Mouse (Mus musculus) R1 (cell line): ENCODE measurements around the gene Mybpc3.

Source experiments
- DNase-seq: peaks from one replicate; pipeline ENCODE4 v3.0.0-alpha.2; 2018; ENCODE audit warnings: low read depth, low spot score

Mybpc3 gene

DNA sequence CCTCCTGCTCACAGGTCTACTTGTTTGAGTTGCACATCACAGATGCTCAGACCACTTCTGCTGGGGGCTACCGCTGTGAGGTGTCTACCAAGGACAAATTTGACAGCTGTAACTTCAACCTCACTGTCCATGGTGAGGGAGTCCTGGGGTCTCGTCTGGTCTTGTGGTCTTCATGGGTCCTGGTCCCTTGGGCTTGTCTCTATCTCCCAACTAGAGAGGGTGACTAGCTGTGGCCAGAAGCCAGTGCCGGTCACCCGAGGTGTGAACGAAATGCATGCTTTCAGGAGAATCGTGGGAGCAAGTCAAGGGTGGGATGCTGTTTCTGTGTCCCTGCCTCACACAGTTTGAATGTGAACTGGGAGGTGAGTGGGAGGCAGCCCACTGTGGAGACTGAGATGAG is 3.1 kb downstream of the Mybpc3 start:
- no peak for DNase-seq

DNA sequence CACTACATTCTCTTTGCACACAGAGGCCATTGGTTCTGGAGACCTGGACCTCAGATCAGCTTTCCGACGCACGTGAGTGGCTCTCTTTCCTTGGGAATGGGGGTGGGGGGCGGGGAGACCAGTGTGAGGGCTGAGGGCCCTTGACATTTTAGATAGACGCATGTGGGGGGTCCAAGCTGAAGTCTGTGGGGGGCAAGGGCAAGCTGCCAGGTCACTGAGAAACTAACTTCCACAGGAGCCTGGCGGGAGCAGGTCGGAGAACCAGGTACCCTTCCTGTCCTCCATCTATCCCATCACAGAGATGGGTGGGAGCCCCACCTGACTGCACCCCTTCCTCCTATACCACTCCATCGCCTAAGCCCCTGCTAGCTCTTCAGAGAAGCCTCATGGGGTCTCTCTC is 3.6 kb downstream of the Mybpc3 start:
- no peak for DNase-seq

DNA sequence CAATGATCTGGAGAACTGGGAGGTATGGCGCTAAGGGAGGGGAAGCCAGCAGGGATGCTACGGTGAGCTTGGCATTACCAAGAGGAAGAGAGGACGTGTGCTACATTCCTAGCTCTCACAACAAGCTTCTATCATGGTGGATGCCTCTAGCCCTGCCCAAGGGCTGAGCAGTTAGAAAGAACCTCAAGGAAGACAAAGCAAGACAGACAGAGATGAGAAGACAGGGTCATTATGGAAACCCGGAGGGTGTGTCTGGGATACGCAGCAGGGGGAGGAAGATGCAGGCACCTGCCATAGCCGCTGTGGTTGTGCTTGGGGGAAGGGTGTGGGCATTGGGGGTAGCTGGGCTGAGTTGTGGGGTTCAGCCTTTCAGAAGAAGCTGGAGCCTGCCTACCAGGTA is 5.6 kb downstream of the Mybpc3 start:
- DNase-seq = peak; percentile 65

DNA sequence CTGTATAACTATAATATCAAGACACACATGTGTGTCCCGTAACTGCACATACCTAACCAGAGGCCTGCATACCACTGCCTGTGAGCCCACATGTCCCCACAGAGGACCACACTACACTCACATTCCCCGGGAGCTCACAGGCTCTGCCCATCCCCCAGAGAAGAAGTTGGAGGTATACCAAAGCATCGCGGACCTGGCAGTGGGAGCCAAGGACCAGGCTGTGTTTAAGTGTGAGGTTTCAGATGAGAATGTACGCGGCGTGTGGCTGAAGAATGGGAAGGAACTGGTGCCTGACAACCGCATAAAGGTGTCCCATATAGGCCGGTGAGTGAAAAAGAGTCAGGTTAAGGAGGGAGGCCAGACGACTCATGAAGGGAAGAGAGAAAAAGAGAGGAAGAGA is 7.2 kb downstream of the Mybpc3 start:
- no peak for DNase-seq

DNA sequence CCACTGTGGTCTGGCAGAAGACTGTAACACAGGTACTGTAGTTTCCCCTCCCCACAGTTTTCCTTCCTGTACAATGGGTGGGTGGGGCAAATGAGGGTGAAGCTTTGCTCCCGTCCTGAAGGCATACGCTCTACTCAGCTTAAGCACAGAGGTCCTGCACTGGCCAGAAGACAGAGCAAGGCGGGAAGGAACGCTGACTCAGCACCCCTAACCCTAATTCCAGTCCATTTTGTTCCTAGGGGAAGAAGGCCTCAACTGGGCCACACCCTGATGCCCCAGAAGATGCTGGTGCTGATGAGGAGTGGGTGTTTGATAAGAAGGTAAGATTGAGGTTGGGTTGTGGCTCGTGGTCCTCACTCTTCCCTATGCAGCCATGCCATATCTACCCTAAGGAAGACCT is 10.8 kb downstream of the Mybpc3 start:
- no peak for DNase-seq

DNA sequence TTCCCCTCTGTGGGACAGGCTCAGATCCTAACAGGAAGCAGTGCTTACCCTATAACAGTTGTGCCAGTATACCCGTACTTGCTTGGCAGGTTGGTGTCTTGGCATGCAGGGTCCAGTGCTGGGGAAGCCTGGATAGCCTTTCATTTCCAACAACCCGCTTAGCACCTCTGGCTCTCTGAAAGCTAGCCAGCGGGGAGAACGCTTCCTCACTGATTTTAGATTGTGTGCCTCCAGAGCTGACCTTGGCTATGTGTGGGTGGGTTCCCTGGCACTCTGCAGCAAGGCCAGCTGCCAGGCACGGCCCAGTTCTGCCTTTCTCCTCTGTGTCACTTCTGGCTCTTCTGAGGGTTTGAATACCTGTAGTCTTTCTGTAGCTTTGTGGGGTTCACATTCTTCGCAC is 12.2 kb downstream of the Mybpc3 start:
- DNase-seq = no peak

DNA sequence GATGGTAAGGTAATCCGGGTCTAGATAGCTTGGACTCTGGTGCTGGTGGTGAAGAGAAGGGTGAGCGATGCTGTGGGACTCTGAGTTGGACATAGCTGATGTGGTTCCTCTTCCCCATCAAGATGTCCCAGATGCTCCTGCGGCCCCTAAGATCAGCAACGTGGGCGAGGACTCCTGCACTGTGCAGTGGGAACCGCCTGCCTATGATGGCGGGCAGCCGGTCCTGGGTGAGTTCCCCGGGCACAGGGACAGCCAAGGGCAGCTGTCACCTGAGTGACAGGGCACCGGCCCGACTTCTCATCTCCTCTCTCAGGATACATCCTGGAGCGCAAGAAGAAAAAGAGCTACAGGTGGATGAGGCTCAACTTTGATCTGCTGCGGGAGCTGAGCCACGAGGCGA is 13.3 kb downstream of the Mybpc3 start:
- no peak for DNase-seq

DNA sequence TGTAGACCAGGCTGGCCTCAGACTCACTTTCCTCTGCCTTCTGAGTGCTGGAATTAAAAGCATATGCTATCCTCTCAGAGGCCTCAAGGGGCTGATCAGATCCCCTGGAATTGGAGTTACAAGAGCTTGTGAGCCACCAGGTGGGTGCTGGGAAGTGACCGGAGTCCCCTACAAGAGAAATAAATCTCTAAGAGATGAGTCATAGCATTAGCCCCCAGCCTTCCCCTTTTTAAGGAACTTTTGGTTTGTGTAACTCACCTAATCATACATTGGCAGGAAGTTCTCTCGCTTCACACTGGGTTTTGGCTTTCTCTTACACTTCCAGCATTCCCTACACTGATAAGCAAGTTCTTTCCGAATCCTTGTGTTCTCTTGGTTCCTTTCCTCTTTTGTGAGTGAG is 14.1 kb downstream of the Mybpc3 start:
- DNase-seq = no peak

DNA sequence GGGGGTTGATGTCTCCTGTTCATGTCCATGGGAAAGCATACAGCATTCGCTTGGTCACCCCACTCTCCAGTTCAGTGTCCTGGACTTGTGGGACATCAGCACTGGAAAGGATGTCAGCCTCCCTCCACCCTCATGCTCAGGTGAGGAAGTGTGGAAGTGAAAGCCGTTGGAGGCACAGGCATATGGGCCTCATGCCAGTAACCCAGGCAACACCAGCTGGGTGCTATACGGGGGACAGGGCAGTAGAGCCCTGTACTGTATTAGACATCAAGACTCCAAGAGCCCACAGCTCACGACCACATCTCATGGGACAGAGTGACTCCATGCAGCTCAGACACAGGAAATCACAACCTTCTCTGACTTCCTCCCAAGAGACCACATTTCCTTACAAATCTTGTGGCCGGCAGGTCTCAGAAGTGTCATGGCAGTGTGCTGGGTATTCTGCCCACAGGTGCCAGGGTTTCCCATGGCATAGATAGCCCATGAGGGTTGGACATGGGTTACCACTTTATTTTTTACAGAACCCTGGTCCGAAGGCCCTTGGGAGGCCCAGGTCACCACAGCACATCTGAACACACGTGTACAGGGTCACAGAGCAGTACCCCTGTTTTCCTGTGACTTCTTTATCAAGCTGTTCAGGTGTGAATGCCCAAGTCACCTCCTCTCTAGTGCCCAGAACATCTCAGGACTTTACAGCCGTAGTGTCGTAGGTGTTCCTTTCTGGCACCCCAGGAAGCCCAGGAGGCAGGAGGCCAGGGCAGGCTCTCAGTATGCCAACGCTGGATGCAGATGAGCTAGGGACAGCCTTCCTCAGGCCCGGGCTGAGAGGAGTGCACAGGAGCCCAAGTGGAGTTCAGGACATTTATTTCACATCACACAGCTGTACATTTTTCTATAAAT is 18.8 kb downstream of the Mybpc3 start:
- DNase-seq = no peak

DNA sequence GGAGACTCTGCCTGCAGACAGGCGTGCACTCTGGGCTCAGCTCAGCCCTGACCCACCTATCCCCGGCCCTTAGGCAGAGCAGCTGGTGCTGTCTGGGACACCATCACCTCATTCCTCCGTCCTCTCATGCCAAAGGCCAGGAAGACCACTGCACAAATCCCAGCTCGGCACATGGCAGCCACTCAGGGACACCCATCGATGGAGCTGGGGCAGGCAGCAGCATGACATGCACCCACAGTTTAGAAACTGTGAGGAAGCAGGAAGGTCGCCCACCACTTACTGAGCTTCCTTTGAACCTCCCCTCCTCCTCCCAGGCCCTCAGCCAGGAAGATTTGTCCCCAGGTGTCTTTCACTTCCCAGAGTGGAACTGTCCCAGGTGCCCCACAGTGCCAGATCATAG is 19.5 kb downstream of the Mybpc3 start:
- DNase-seq = no peak

DNA sequence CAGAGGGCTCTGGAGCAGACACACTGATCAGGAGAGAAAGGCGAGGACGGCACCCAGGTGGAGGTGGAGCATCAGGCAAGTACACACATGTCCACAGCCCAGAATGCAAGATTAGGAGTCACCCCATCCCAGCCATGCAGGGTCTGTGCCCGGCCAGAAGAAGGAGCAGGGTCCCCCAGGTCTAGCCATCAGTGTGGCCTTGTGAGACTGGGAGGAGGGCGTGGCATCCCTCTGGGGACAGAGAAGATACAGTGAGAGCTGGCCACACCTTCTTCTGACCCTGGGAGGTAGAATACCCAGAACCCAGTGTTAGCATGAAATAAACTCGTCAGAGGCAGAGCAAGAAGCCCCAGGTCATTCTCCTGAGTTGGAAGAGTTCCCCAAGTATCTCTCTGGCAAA is 21.4 kb downstream of the Mybpc3 start:
- DNase-seq = peak; percentile 32

DNA sequence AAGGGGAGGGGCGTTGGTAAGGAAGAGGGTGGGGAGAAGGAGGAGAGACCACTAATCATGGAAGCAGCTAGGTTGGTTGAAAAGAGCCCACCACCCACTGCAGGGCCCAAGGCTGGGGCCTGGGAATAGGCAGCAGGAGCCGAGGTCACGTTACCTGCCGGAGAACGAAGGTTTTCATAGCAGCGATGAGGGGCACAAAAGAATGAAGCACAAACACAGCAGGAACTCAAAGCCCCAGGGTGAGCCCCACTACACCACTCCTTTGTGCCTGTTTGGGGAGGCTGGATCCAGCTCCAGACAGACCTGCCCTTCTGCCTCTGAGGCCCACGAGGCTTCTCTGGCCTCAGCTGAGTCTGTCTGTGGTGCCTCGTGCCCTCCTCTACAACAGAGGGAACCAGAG is 21.8 kb downstream of the Mybpc3 start:
- DNase-seq = peak; percentile 49

DNA sequence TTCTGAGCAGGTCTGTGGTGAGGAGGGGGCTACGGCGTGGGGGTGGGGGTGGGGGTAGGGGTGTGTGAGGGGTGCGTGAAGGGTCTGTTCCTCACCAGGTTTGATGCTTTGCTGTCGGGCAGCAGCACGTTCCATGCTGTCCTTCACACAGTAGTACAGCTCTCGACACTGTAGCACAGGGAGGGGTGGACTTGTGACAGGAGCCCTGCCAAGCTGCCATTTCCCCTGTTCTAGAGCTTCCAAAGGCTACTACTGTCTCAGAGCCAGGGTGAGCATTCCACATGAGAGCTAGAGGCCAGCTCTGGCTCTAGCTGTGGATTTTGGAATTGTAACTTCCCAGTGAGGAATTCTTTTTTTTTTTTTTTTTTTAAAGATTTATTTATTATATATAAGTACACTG is 25.0 kb downstream of the Mybpc3 start:
- no peak for DNase-seq

DNA sequence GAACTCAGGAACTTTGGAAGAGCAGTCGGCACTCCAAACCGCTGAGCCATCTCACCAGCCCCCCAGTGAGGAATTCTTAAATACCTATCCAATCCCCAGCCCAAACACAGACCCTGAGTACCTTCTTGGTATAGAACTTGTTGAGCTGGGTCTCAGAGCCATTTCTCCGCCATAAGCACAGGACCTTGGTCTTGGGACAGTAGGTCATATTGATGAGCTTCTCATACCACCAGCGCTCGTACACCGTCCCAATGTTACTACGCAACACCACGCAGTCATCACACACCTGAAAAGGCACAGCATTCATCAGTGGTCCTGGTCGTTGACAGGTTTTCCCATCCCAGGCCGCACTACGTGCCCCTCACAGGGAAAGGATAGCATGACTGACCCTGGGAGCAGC is 25.5 kb downstream of the Mybpc3 start:
- no peak for DNase-seq

DNA sequence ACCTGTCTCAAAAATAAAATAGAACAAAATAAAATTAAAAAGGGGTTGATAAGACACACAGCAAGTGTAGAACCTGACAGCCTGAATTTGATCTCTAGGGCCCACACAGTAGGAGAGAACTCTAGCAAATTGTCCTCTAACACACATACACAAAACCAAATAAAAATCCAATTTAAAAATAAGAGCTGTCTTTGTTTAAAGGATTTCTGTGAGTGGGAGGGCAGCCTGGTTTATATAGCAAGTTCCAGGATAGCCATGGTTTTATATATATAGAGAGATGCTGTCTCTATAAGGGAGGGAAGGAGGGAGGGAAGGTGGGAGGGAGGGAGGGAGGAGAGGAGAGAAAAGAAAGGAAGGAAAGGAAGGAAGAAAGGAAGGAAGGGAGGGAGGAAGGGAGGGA is 30.2 kb downstream of the Mybpc3 start:
- DNase-seq = no peak

DNA sequence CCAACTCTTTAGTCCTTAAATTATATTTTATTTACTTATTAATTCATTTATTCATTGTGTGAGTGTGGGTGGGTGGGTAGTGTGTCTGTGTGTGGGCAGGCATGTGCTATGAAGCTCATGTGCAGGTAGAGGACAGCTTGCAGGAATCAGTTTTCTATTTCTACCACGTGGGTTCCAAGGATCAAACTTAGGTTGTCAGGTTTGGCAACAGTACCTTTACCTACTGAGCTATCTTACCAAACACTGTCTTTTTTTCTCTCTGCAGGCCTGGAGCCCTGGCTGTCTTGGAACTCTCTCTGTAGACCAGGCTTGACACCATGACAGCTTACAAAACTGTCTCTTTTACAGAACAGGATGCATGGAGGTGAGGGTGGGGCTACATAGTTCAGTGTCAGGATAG is 33.4 kb downstream of the Mybpc3 start:
- DNase-seq = no peak

DNA sequence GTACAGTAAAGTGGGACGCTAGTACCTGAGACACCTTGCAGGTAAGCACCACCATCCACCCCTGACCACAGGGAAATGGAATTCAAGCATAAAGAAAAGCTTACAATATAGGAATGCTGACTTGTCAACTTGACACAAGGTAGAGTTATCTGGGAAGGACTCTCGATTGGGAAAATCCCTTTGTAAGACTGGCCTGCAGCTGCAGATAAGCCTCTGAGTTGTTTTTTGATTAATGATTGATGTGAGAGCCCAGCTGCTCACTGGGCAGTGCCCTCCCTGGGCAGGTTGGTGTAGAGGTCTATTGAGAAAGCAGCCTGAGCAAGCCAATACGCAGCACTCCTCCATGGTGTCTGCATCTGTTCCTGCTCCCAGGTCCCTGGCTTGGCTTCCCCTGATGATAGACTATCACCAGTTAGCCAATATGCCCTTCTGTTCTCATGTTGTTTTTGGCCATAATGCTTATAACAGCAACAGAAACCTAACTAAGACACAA is 35.0 kb downstream of the Mybpc3 start:
- DNase-seq = no peak

DNA sequence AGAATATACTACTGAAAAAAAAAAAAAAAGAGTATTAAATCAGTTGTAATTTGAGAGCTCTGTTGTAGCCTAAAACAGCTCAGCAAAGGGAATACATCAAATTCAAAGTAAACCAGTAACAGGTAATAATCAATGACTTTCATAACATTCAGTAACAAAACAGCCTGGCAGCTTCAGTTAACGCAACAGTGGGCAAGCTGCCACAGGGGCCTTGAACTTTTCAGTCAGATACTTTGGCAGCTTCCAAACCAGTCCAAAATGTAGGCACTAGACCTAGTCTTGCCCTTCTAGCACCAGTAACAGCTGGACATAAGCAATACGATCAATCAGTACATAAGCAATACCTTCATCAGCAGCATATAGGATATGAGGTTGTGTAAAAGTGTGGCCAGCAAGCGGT is 36.1 kb downstream of the Mybpc3 start:
- DNase-seq = no peak

DNA sequence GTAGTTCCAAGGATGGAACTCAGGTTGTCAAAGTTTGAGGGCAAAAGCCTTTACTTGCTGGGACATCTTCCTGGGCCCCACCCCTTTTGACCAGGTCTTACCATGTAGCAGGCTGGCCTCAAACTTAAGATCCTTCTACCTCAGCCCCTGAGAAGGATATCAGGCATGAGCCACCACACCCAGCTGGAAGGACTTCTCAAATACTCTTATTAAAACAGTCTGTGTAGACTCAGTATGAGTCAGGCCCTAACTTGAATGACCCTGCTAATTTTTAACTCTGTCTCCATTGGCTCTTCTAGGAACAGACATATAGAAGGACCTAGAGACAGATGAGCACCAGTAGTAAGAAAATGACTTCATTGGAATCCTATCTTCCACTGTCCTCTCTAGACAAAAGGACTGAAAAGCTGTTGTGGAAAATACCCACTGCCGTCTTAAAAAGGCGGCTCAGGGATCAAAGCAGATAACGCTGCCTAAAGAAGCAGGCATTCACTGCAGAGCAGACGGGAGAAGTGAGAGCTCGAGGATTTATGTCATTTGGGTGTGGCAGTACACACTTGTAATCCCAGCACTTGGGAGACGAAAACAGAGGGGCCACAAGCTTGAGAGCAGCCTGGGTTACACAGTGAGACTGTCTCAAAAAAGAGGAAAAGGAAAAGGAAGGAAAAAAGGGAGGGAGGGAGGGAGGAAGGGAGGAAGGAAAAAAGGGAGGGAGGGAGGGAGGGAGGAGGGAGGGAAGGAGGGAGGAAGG is 39.2 kb downstream of the Mybpc3 start:
- no peak for DNase-seq

DNA sequence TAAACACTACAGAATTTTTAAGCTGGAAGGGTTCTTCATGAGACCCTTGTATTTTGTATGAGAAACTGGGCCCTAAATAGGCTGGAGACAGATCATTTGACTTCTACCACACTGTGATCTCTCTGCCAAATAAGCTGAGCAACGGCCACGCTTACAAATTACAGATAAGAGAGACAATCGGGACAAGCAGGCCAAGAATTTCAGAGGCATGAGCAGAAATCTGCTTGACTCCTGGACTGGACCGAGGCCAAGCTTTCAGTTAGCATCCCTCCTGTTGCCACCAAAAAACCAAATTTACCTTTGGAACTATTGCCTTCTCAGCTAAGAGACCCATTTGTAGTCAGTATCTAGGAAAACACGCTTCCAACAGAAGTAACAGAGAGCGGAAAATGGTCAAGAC is 42.6 kb downstream of the Mybpc3 start:
- DNase-seq = no peak

DNA sequence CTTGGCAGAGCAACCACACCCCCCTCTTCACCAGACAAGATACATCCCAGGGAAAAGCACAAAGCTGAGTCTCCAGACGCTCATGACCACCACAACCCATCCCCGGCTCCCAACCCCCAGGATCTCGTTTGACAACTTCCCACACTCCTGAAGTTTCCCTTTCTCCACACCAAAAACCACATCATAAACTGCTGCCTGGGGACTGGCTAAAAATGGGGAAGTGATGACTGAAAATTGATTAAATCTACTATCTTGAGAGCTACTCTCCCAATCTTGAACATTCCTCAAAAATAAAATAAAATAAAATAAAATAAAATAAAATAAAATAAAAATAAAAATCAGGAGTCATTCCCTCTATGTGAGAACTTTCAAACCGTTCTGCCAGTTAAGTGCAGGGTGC is 45.0 kb downstream of the Mybpc3 start:
- no peak for DNase-seq

DNA sequence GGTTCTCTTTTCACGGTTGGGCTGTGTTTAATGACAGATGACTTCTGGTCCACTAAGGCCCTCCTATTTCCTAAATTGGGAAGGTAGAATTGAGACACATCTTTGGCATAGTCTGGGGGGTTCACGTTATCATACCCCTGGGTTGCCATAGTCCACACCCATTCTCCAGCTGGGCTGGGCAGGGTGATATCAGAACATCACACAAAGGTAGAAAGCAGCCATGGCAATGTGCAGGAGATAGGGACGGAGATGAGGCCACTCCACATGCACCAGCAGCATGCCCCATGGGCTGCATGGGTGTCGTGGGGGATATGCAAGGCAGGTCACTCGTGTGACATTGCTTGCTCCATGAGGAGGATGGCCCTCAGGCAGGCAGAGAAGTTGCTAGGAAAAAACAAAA is 45.6 kb downstream of the Mybpc3 start:
- DNase-seq = no peak

DNA sequence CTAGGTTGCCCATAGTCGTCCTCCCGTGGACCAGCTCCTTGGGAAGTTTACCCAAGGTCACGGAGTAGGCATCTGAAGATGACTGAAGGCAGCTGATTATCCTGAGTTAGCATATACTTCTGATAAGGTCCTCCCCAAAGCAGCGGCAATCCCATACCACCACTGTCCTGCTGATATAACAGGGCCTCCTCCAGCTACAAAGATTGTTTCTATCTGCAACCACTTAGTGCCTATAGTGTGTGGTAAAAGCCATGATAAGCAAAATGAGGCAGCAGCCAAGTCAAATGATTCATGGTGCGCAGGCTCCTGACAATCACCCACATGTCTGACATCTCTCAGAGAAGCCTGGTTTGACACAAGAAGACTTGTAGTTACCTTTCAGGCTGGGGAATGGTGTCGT is 47.0 kb downstream of the Mybpc3 start:
- DNase-seq = no peak
